Mouse (Mus musculus) hindbrain, embryonic 14.5 days (tissue): ENCODE results near the gene Spocd1. TPM values are rescaled to one million over a fixed set of nuclear protein-coding genes. Genes with fewer than 3 reads are reported as not detected.

Experiments used
- ATAC-seq: fragments of 200-750 bp; cut with Nextera tagmentation; 2 replicates; pipeline ENCODE4 v1.8.0; 2017; ENCODE audit warnings: moderate number of reproducible peaks, mild to moderate bottlenecking, moderate TSS enrichment, moderate library complexity; ENCODE audit not compliant: low FRiP score
- DNase-seq: peaks from one replicate; pipeline ENCODE4 v3.0.0-alpha.2; 2015; ENCODE audit warnings: low spot score
- H3K27ac ChIP-seq: fragments of 300-500 bp; sonication (generic); 2 replicates; pipeline ENCODE4 v1.5.1; 2014; ENCODE audit warnings: mild to moderate bottlenecking, moderate library complexity
- H3K27me3 ChIP-seq: fragments of 300-500 bp; sonication (generic); 2 replicates; pipeline ENCODE4 v1.6.1; 2014; ENCODE audit warnings: mild to moderate bottlenecking, low read length, mixed read lengths; ENCODE audit not compliant: control insufficient read depth, insufficient read depth
- H3K36me3 ChIP-seq: fragments of 300-500 bp; sonication (generic); replicated peaks from 2 replicates; pipeline ENCODE4 v1.6.1; 2014; ENCODE audit not compliant: control insufficient read depth, insufficient read depth
- H3K4me1 ChIP-seq: fragments of 300-500 bp; sonication (generic); replicated peaks from 2 replicates; pipeline ENCODE4 v1.6.1; 2014; ENCODE audit warnings: antibody characterized with exemption, low read length, mixed read lengths; ENCODE audit not compliant: control insufficient read depth, insufficient read depth
- H3K4me2 ChIP-seq: fragments of 300-500 bp; sonication (generic); replicated peaks from 2 replicates; pipeline ENCODE4 v1.6.1; 2014; ENCODE audit warnings: mild to moderate bottlenecking, moderate library complexity
- H3K4me3 ChIP-seq: fragments of 300-500 bp; sonication (generic); replicated peaks from 2 replicates; pipeline ENCODE4 v1.5.1; 2014; ENCODE audit warnings: mild to moderate bottlenecking, low read length
- H3K9ac ChIP-seq: fragments of 300-500 bp; sonication (generic); 2 replicates; pipeline ENCODE4 v1.6.1; 2014
- H3K9me3 ChIP-seq: fragments of 300-500 bp; sonication (generic); 2 replicates; pipeline ENCODE4 v1.6.1; 2016; ENCODE audit warnings: low read length; ENCODE audit not compliant: control insufficient read depth
- WGBS: fragments of 180-500 bp; shearing (Covaris S2); extraction: QIAGEN DNeasy Blood & Tissue Kit; methylation state at CpG from one replicate; pipeline ENCODE4 v1.1.7; 2014; 5-methylcytosine and 5-hydroxymethylcytosine counted together
- polyA plus RNA-seq: library from polyadenylated mRNA; unstranded; fragments of >200 nt; fragmentation: Nextera tagmentation; extraction: Ambion mirVana; gene quantifications from 2 replicates; pipeline ENCODE4 v1.2.1, GENCODE M21; 2014

Gene Spocd1
- polyA plus RNA-seq, 1 experiment from 2014 or later = not detected

GRCm38 (mm10) chr4:129989925-129990324 lies 60.9 kb downstream of the Spocd1 start:
- DNase-seq = no peak
- H3K4me1 ChIP-seq = peaks cover 35% of the 10 kb centered on the region
- WGBS = 43% methylated on average over 4 of the region's 4 CpGs

GRCm38 (mm10) chr4:129992720-129993119 lies 63.7 kb downstream of the Spocd1 start:
- DNase-seq (no peak), ATAC-seq (no peak)
- H3K4me3 ChIP-seq = no peak overlapping the region
- H3K27ac ChIP-seq = no peak overlapping the region
- H3K4me2 ChIP-seq = no peak overlapping the region
- H3K36me3 ChIP-seq = peaks cover 17% of the 10 kb centered on the region
- no peak overlapping the region for H3K9ac ChIP-seq
- WGBS = 87% methylated on average over 16 of the region's 16 CpGs
- H3K4me1 ChIP-seq = peaks cover 18% of the 10 kb centered on the region
- 0 out of 2 replicates have a peak, but pooled peaks cover under 1% of the 10 kb centered on the region for H3K27me3 ChIP-seq
- H3K9me3 ChIP-seq = no peaks in the 10 kb centered on the region

More at GRCm38 (mm10) chr4:129989925-129990324, 60.9 kb downstream of the Spocd1 start:
- H3K4me3 ChIP-seq = no peak overlapping the region
- no peak overlapping the region for H3K9ac ChIP-seq
- ATAC-seq = no peak
- no peaks in the 10 kb centered on the region for H3K9me3 ChIP-seq
- H3K27ac ChIP-seq = no peak overlapping the region
- H3K4me2 ChIP-seq = peak overlapping the region; percentile 25; the same call in 1 of the 2 replicates
- peaks cover 7% of the 10 kb centered on the region; the same call in 1 of the 2 replicates for H3K27me3 ChIP-seq
- peaks cover 14% of the 10 kb centered on the region for H3K36me3 ChIP-seq

- Histone ChIP-seq H3K27me3 (no peaks in the 10 kb centered on the region), H3K4me2 (no peak overlapping the region), H3K4me3 (no peak overlapping the region), H3K4me1 (peaks cover 13% of the 10 kb centered on the region), H3K9ac (no peak overlapping the region), H3K9me3 (no peaks in the 10 kb centered on the region), H3K36me3 (peaks cover 17% of the 10 kb centered on the region), H3K27ac (no peak overlapping the region)
- DNase-seq = no peak
- WGBS = 78% methylated on average over 5 of the region's 5 CpGs
- ATAC-seq = no peak
These were observed 64.2 kb downstream of the Spocd1 start for GRCm38 (mm10) chr4:129993213-129993612.

- Histone ChIP-seq H3K9ac (no peak overlapping the region), H3K4me3 (no peak overlapping the region), H3K9me3 (no peaks in the 10 kb centered on the region), H3K4me1 (peaks cover 9% of the 10 kb centered on the region), H3K27me3 (no peaks in the 10 kb centered on the region), H3K27ac (peak overlapping the region; percentile 28; the same call in 1 of the 2 replicates), H3K36me3 (peaks cover 17% of the 10 kb centered on the region), H3K4me2 (no peak overlapping the region)
- WGBS = 64% methylated on average over 16 of the region's 16 CpGs
- ATAC-seq (no peak), DNase-seq (peak; percentile 50)
These were observed 65.1 kb downstream of the Spocd1 start for GRCm38 (mm10) chr4:129993944-129994695.

GRCm38 (mm10) chr4:129994728-129995127 lies 65.7 kb downstream of the Spocd1 start:
- 83% methylated on average over 5 of the region's 5 CpGs for WGBS
- Histone ChIP-seq H3K27ac (no peak overlapping the region), H3K4me1 (peaks cover 5% of the 10 kb centered on the region), H3K27me3 (no peaks in the 10 kb centered on the region), H3K4me2 (no peak overlapping the region), H3K9ac (no peak overlapping the region), H3K4me3 (no peak overlapping the region), H3K9me3 (no peaks in the 10 kb centered on the region), H3K36me3 (peaks cover 17% of the 10 kb centered on the region)
- no peak for ATAC-seq
- DNase-seq = no peak

- H3K36me3 ChIP-seq = peaks cover 17% of the 10 kb centered on the region
- no peak overlapping the region for H3K27ac ChIP-seq
- WGBS = 82% methylated on average over 8 of the region's 8 CpGs
- H3K27me3 ChIP-seq = no peaks in the 10 kb centered on the region
- ATAC-seq = no peak
- no peaks in the 10 kb centered on the region for H3K9me3 ChIP-seq
- no peak overlapping the region for H3K4me2 ChIP-seq
- H3K9ac ChIP-seq = no peak overlapping the region
- no peak for DNase-seq
- H3K4me3 ChIP-seq = no peak overlapping the region
- H3K4me1 ChIP-seq = peaks cover 5% of the 10 kb centered on the region
These were observed 66.2 kb downstream of the Spocd1 start for GRCm38 (mm10) chr4:129995255-129995654.

- Histone ChIP-seq H3K27ac (no peak overlapping the region), H3K4me3 (no peak overlapping the region), H3K36me3 (peaks cover 17% of the 10 kb centered on the region), H3K27me3 (no peaks in the 10 kb centered on the region), H3K9ac (no peak overlapping the region), H3K4me2 (no peak overlapping the region), H3K9me3 (no peaks in the 10 kb centered on the region), H3K4me1 (peaks cover 6% of the 10 kb centered on the region)
- DNase-seq (no peak), ATAC-seq (no peak)
- 85% methylated on average over 4 of the region's 4 CpGs for WGBS
These were observed 67.0 kb downstream of the Spocd1 start for GRCm38 (mm10) chr4:129996015-129996414.

- H3K4me2 ChIP-seq = no peak overlapping the region
- WGBS = 73% methylated on average over 11 of the region's 11 CpGs
- peaks cover 19% of the 10 kb centered on the region for H3K4me1 ChIP-seq
- H3K27ac ChIP-seq = no peak overlapping the region
- H3K4me3 ChIP-seq = no peak overlapping the region
- no peaks in the 10 kb centered on the region for H3K27me3 ChIP-seq
- 0 out of 2 replicates have a peak, but pooled peaks cover 3% of the 10 kb centered on the region for H3K36me3 ChIP-seq
- H3K9me3 ChIP-seq = no peaks in the 10 kb centered on the region
- H3K9ac ChIP-seq = no peak overlapping the region
- DNase-seq (no peak), ATAC-seq (no peak)
These were observed 69.1 kb downstream of the Spocd1 start for GRCm38 (mm10) chr4:129998124-129998523.

- WGBS = 37% methylated on average over 5 of the region's 5 CpGs
- H3K9ac ChIP-seq = no peak overlapping the region
- H3K27ac ChIP-seq = peak overlapping the region; percentile 32
- DNase-seq (no peak), ATAC-seq (no peak)
- H3K36me3 ChIP-seq = no peaks in the 10 kb centered on the region
- H3K4me2 ChIP-seq = no peak overlapping the region
- no peaks in the 10 kb centered on the region for H3K27me3 ChIP-seq
- H3K4me1 ChIP-seq = peaks cover 14% of the 10 kb centered on the region
- H3K4me3 ChIP-seq = no peak overlapping the region
- H3K9me3 ChIP-seq = no peaks in the 10 kb centered on the region
These were observed 72.7 kb downstream of the Spocd1 start for GRCm38 (mm10) chr4:130001710-130002109.
